Mouse (Mus musculus) heart, postnatal 4 days (tissue): ENCODE results near the gene Csnk1e. TPM values are rescaled to one million over a fixed set of nuclear protein-coding genes. Genes with fewer than 3 reads are reported as not detected.

ENCODE experiments used
- DNase-seq: peaks from one replicate; pipeline ENCODE4 v3.0.0; 2021
- total RNA-seq, 2 experiments: library from RNA; stranded (reverse); gene quantifications; 2 replicates each; pipeline ENCODE4 v1.2.3; 2021

Gene Csnk1e
- total RNA-seq, 2 experiments from 2014 or later = 99.6 to 108 TPM

- no peak for DNase-seq
Measured at GRCm38 (mm10) chr15:79418677-79419076, 36.7 kb downstream of the Csnk1e start.

- DNase-seq = no peak
Measured at GRCm38 (mm10) chr15:79418265-79418664, 37.1 kb downstream of the Csnk1e start.

- DNase-seq = no peak
Measured at GRCm38 (mm10) chr15:79417379-79417778, 38.0 kb downstream of the Csnk1e start.

GRCm38 (mm10) chr15:79416460-79417085 lies 38.8 kb downstream of the Csnk1e start:
- no peak for DNase-seq

- no peak for DNase-seq
Measured at GRCm38 (mm10) chr15:79414513-79414912, 40.9 kb downstream of the Csnk1e start.

- DNase-seq = no peak
Measured at GRCm38 (mm10) chr15:79413802-79414201, 41.6 kb downstream of the Csnk1e start.

- no peak for DNase-seq
Measured at GRCm38 (mm10) chr15:79413201-79413600, 42.2 kb downstream of the Csnk1e start.

GRCm38 (mm10) chr15:79411363-79412065 lies 43.9 kb downstream of the Csnk1e start:
- DNase-seq = no peak

GRCm38 (mm10) chr15:79409077-79409573 lies 46.2 kb downstream of the Csnk1e start:
- DNase-seq = no peak

GRCm38 (mm10) chr15:79406564-79406963 lies 48.8 kb downstream of the Csnk1e start:
- no peak for DNase-seq

- no peak for DNase-seq
Measured at GRCm38 (mm10) chr15:79404277-79404676, 51.1 kb downstream of the Csnk1e start.

GRCm38 (mm10) chr15:79403763-79404210 lies 51.6 kb downstream of the Csnk1e start:
- DNase-seq = no peak

- peak; percentile 91 for DNase-seq
Measured at GRCm38 (mm10) chr15:79402836-79403762, 52.3 kb downstream of the Csnk1e start, which contains the start of gene Tmem184b. Gene Tmem184b (minus strand): TSS chr15:79403569.

- DNase-seq = no peak
Measured at GRCm38 (mm10) chr15:79402176-79402575, 53.2 kb downstream of the Csnk1e start.

- peak; percentile 51 for DNase-seq
Measured at GRCm38 (mm10) chr15:79400975-79401365, 54.4 kb downstream of the Csnk1e start.

- no peak for DNase-seq
Measured at GRCm38 (mm10) chr15:79400134-79400974, 55.0 kb downstream of the Csnk1e start.

- DNase-seq = no peak
Measured at GRCm38 (mm10) chr15:79399231-79400052, 55.9 kb downstream of the Csnk1e start.

GRCm38 (mm10) chr15:79396736-79397135 lies 58.6 kb downstream of the Csnk1e start:
- peak; percentile 75 for DNase-seq

- no peak for DNase-seq
Measured at GRCm38 (mm10) chr15:79395281-79395680, 60.1 kb downstream of the Csnk1e start.

GRCm38 (mm10) chr15:79394842-79395241 lies 60.5 kb downstream of the Csnk1e start:
- DNase-seq = no peak

GRCm38 (mm10) chr15:79393101-79393500 lies 62.3 kb downstream of the Csnk1e start:
- DNase-seq = no peak
